Mouse (Mus musculus): ENCODE data around the gene Bcl2l12. TPM values are rescaled to one million over a fixed set of nuclear protein-coding genes. Genes with fewer than 3 reads are reported as not detected.

The Bcl2l12 gene
- total RNA-seq, 2 experiments from 2014 or later: 8.4 to 8.5 TPM

DNA sequence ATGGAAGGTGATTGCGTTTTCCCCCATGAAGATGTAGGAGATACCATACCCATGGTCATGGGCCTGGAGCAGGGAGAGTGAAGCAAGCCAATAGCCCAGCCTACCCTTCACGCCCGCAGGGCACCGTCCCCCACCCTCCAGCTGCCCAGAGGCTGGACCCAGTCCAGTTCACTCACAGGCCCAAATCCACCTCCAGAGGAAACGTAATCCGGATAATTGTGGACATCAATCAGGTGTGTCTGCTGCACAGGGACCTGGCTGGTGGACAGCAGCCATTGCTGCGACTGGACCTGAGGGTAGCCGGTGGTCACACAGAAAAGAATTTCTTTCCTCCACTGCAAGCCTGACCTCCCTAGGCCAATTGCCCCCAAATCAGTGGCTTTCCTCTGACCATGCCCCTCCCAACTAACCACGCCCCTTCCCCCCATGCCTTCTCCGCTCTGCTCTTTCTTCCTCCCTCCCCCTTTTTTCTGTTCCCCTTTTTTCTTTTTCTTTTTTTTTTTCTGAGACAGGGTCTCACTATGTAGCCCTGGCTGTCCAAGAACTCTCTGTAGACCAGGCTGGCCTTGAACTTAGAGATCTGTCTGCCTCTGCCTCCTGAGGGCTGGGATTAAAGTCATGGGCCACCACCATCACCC is 38.5 kb downstream of the Bcl2l12 start:
- no peak for DNase-seq (ENCODE audit: low spot score)

DNA sequence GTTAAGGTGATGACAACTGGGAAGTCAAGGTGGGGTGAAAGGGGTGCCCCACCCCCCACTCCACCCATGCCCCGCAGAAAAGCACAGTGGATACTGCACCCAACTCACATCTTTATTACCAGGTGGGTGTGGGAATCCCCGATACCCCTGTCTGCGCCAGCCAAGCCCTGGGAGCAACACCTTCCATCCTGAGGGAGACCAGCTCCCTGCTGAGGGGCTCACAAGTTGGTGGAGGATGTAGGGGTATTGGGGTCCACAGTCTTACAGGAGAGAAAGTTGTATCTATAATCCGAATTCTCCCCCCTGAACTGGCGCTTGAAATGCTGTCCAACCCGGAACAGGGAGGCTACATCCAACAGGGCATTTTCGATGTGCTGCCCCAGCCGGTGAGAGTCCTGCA is 39.2 kb downstream of the Bcl2l12 start:
- no peak for DNase-seq (ENCODE audit: low spot score)

DNA sequence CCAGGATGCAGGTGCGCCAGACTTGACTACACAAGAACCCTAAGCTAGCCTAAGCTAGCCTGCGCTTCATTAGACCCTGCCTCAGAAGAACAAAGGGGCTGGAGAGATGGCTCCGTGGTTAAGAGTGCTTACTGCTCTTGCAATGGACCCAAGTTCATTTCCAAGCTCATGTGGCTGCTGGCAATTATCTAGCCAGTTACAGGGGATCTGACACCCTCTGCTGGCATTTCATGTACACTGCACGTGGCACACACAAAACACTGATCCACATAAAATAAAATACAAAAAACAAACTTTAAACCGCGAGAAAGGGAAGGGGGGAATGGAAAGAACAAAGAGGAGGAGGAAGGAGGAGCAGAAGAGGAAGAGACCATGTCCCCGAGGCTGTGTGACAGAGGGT is 40.3 kb downstream of the Bcl2l12 start:
- peak; percentile 47 for DNase-seq (ENCODE audit: low spot score)

DNA sequence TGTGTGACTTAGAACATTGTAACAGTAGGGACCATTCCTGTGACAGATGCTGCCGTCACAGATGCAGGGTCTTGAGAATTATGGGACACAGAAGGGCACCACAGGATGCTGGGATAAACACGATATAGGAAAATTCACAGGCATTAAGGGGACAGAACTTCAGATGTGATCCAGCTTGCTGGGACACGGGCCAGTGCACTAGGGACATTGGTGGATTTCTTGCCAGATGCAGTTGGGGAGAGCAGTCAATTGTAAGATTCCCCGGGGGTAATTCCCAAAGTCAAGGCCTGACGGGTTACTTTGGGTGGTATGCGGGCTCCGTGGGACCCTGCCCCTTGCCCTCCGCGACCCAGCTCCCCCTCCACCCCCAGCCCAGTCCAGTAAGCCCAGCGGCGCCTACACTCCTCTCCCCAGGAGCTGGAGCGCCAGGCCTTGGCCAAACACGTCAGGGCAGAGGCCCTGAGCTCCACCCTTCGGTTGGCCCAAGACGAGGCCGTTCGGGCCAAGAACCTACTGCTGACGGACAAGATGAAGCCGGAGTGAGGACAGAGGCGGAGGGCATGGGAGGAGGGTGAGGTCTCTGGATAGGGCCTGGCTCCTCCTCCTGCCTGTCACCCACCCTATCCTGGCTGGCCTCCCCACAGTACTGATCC is 41.2 kb downstream of the Bcl2l12 start:
- peak; percentile 62 for DNase-seq (ENCODE audit: low spot score)

DNA sequence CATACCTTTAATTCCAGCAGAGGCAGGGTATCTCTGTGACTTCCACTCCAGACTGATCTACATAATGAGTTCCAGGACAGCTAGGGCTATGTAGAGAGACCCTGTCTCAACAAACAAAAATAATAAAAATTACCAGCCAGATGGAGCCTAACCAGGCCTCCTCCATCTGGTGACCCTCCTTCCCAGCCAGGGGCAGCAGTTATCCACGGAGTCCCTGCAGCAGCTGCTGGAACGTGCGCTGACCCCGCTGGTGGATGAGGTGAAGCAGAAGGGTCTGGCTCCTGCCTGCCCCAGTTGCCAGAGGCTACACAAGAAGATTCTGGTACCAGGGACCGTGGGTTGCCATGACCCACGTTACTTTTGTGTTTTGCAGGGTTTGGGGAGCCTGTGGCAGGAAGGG is 42.2 kb downstream of the Bcl2l12 start:
- no peak for DNase-seq (ENCODE audit: low spot score)

DNA sequence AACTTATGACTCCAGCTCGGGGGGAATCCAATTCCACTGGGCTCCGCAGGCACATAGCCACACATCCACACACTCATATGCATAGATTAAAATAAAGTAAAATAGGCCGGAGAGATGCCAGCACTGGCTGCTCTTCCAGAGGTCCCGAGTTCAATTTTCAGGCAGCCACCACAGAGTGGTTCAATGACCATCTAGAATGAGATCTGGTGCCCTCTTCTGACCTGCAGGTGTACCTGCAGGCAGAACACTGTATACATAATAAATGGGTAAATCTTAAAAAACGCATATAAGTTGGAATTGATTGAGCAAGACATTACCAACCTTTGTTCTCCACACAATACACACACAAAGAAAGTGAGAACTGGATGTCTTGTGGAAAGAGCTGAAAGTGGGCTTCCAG is 42.9 kb downstream of the Bcl2l12 start:
- DNase-seq (ENCODE audit: low spot score): no peak

DNA sequence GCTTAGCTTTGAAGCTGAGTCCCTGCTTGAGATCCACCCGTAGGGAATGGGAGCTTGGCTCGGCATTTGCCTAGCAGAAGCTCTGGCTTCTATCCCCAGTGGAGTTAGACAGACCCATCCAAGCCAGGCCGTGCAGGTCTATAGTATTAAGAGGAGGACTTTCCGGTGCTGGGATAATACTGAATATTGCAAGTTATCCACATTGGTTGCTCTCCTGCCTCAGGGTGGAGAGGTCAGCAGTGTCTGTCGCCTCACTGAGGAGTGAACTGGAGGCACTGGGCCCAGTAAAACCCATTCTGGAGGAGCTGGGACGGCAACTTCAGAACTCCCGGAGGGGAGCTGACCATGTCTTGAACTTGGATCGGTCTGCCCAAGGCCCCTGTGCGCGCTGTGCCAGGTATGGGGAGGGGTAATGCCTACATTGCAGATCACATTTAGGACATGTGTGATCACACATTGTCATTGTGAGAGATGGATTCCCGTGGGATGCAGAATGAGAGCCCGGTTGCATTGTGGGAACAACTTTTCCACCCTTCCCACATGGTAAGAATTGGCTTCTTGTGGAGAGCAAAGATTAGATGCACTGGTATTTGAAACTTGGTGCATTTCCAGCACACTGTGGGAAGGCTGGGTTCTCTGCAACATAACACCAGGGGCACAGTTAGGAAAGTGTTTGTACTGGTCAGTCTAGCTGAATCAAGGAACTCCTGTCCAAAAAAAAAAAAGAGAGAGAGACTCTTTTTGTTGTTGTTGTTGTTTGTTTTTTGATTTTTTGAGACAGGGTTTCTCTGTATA is 44.2 kb downstream of the Bcl2l12 start:
- DNase-seq (ENCODE audit: low spot score): no peak

DNA sequence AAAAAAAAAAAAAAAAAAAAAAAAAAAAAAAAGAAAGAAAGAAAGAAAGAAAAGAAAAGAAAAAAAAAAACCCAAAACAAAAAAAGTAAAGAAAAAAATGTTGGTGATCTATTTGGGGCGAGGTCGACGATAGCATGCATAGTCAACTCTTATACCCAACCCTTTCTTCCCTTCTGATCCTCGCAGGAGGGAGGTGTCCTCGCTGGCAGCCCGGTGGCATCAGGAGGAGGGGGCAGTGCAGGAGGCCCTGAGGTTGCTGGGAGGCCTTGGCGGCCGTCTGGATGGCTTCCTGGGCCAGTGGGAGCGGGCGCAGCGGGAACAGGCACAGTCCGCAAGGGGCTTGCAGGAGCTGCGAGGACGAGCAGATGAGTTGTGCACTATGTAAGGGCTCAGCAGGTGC is 45.0 kb downstream of the Bcl2l12 start:
- no peak for DNase-seq (ENCODE audit: low spot score)

DNA sequence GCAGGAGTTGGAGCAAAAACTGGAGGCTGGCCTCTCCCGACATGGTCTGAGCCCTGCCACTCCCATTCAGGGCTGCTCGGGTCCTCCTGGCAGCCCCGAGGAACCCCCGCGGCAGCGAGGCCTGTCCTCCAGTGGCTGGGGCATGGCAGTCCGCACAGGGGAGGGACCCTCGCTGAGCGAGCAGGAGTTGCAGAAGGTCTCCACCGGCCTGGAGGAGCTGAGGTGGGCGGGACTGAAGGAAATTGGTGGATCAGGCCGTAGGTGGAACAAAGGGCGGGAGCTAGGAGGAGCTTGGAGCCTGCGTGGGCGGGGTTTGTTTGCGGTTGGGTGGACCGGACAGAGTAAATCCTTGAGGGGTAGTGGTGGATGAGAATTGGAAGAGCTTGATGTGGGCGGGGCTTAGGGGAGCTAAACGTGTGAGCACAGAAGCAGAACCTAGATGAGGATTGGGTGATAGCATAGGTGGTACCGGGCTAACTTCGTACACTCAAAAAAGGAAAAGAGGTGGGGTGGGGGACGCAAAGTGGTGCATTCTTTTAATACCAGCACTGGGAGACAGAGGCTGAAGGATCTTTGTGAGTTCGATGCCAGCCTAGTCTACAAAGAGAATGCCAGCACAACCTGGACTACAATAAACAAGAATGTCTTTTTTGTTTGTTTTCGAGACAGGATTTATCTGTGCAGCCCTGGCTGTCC is 45.8 kb downstream of the Bcl2l12 start:
- peak; percentile 95 for DNase-seq (ENCODE audit: low spot score)

DNA sequence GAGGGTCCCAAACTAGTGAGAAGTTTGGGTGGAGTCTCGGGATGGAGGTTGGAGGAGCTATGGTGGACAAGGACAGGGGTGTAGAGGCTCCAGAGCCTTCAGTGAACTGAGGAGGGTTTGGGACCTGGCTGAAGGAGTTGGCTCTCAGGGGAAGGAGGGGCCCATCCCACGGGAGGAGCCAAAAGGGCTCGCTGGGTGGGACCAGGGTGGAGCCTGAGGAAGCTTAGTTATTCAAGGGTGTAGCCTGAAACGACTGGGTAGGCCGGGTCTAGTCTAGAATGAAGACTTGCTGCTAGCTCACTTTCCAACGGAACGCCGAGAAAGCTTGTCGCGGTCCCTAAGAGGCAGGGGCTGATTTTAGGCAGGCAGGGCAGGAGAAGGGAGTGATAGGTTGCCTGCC is 46.6 kb downstream of the Bcl2l12 start:
- peak; percentile 76 for DNase-seq (ENCODE audit: low spot score)

DNA sequence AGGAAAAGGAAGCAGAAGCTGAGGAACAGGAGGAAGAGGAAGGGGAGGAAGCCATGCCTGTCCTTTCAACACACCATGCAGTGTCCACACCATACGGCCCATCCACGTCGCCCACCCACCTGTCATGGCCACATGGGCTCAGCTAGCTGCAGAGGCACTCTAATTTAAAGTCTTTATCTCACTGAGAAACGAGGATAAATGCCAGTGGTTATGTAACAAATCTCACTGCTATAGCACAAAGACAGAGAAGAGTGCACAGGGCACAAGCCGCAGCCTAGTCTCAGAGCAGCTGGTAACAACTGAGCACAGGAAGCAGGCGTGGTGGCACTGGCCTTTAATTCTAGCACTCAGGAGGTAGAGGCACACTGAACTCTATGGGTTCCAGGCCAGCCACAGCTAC is 48.6 kb downstream of the Bcl2l12 start:
- DNase-seq (ENCODE audit: low spot score): no peak

DNA sequence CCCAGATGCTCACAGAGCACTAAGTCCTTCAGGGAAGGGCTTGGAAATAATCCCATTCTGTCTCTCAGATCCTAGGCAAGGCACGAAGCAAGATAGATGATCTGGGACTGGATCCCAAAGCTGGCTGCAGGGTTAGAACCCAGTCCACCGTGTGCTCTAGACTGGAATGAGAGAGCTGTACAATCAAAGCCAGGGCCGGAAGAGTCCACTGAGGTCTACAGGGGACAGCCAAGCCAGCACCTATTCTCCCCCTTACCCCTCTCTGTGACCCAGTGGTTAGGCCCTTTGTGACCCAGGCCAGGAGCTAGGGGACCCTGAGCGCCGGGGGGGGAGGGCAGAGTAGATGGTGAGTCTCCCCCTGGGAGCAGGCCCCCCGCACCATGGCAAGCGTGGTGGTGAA is 55.6 kb downstream of the Bcl2l12 start, which contains the start of gene Tsks:
TSS of gene Tsks (plus strand) at position 301 of the 400 bp plus-strand sequence.
- DNase-seq (ENCODE audit: low spot score): no peak

Small RNAs within 50 kb of the gene (microRNA-seq; reads per million reads assigned to microRNA genes)
- 2.0 reads per million for gene Mir7054

Other genes with a start within 250 kb of the Bcl2l12 start
- not detected for gene Zfp473, start 247.7 kb downstream of the Bcl2l12 start, total RNA-seq (2021)
- gene Nup62, start 182.6 kb downstream of the Bcl2l12 start, total RNA-seq (2021): 10 to 100 TPM; 20.1 to 25.2 TPM
- 1 to 10 TPM; 2.3 to 3.5 TPM for gene Il4i1, start 182.3 kb downstream of the Bcl2l12 start, total RNA-seq (2021)
- 10 to 100 TPM; 62.4 to 99.0 TPM for gene Atf5, start 182.1 kb downstream of the Bcl2l12 start, total RNA-seq (2021)
- gene Akt1s1, start 149.7 kb downstream of the Bcl2l12 start, total RNA-seq (2021): 100 to 1,000 TPM; 130 to 144 TPM
- gene Tbc1d17, start 149.6 kb downstream of the Bcl2l12 start, total RNA-seq (2021): 10 to 100 TPM; 46.8 to 61.0 TPM
- gene Pnkp, start 141.6 kb downstream of the Bcl2l12 start, total RNA-seq (2021): 10 to 100 TPM; 19.2 to 20.2 TPM
- gene Ptov1, start 128.9 kb downstream of the Bcl2l12 start, total RNA-seq (2021): 100 to 1,000 TPM; 143 to 148 TPM
- 10 to 100 TPM; 60.5 to 62.8 TPM for gene Med25, start 106.0 kb downstream of the Bcl2l12 start, total RNA-seq (2021)
- 10 to 100 TPM; 16.6 to 17.6 TPM for gene Fuz, start 102.6 kb downstream of the Bcl2l12 start, total RNA-seq (2021)
- 10 to 100 TPM; 59.8 to 64.4 TPM for gene Ap2a1, start 69.2 kb downstream of the Bcl2l12 start, total RNA-seq (2021)
- gene Tsks, start 55.5 kb downstream of the Bcl2l12 start, total RNA-seq (2021): not detected
- gene Cpt1c, start 23.9 kb downstream of the Bcl2l12 start, total RNA-seq (2021): 1 to 10 TPM in 1 of 2 experiments, under 1 TPM in 1; 0.64 to 1.4 TPM
- gene Prmt1, start 12.1 kb downstream of the Bcl2l12 start, total RNA-seq (2021): 100 to 1,000 TPM; 119 to 139 TPM
- 10 to 100 TPM; 15.0 to 19.1 TPM for gene Irf3, start 1.1 kb downstream of the Bcl2l12 start, total RNA-seq (2021)
- gene Scaf1, start 17.7 kb upstream of the Bcl2l12 start, total RNA-seq (2021): 10 to 100 TPM; 41.3 to 46.2 TPM
- 10 to 100 TPM; 20.8 to 26.8 TPM for gene Rras, start 19.2 kb upstream of the Bcl2l12 start, total RNA-seq (2021)
- gene Prr12, start 54.2 kb upstream of the Bcl2l12 start, total RNA-seq (2021): 10 to 100 TPM; 13.1 to 16.0 TPM
- 10 to 100 TPM; 27.9 to 28.3 TPM for gene Nosip, start 63.7 kb upstream of the Bcl2l12 start, total RNA-seq (2021)
- 10 to 100 TPM; 10.2 to 10.4 TPM for gene Prrg2, start 64.0 kb upstream of the Bcl2l12 start, total RNA-seq (2021)
- 10 to 100 TPM in 1 of 2 experiments, 1 to 10 TPM in 1; 8.0 to 12.5 TPM for gene Rcn3, start 93.5 kb upstream of the Bcl2l12 start, total RNA-seq (2021)
- gene Fcgrt, start 105.1 kb upstream of the Bcl2l12 start, total RNA-seq (2021): 10 to 100 TPM; 27.4 to 29.1 TPM
- 100 to 1,000 TPM; 490 to 529 TPM for gene Rps11, start 125.7 kb upstream of the Bcl2l12 start, total RNA-seq (2021)
- 100 to 1,000 TPM; 643 to 706 TPM for gene Rpl13a, start 130.0 kb upstream of the Bcl2l12 start, total RNA-seq (2021)
- gene Gm45713, start 137.5 kb upstream of the Bcl2l12 start, total RNA-seq (2021): 1 to 10 TPM in 1 of 2 experiments, not detected in 1; 1.2 TPM
- gene Flt3l, start 137.7 kb upstream of the Bcl2l12 start, total RNA-seq (2021): 1 to 10 TPM; 1.8 to 3.0 TPM
- gene Pih1d1, start 155.6 kb upstream of the Bcl2l12 start, total RNA-seq (2021): 10 to 100 TPM; 34.2 to 34.5 TPM
- gene Aldh16a1, start 155.9 kb upstream of the Bcl2l12 start, total RNA-seq (2021): 10 to 100 TPM; 10.6 to 12.8 TPM
- gene Slc17a7, start 165.2 kb upstream of the Bcl2l12 start, total RNA-seq (2021): under 1 TPM; 0.14 to 0.17 TPM
- gene Gfy, start 180.9 kb upstream of the Bcl2l12 start, total RNA-seq (2021): not detected
- gene Pth2, start 182.3 kb upstream of the Bcl2l12 start, total RNA-seq (2021): not detected
- gene Ccdc155, start 206.2 kb upstream of the Bcl2l12 start, total RNA-seq (2021): not detected
- gene Dkkl1, start 213.4 kb upstream of the Bcl2l12 start, total RNA-seq (2021): not detected
- 1 to 10 TPM; 1.2 to 1.3 TPM for gene Tead2, start 217.0 kb upstream of the Bcl2l12 start, total RNA-seq (2021)
- 1 to 10 TPM; 1.1 to 1.2 TPM for gene Cd37, start 240.4 kb upstream of the Bcl2l12 start, total RNA-seq (2021)
- not detected for gene Slc6a16, start 242.4 kb upstream of the Bcl2l12 start, total RNA-seq (2021)

Measured in gastrocnemius, adult 18-20 months (tissue).